Mouse (Mus musculus) MN1 (cell line): ENCODE results near the gene Ankrd45.
"Not testable (repeated sequence)": the region's sequence is repeated elsewhere in the genome, so short reads cannot be mapped to it uniquely, and the experiment has no call there.

ENCODE experiments used
- DNase-seq: peaks from one replicate; pipeline ENCODE4 v3.0.0-alpha.2; 2016; ENCODE audit warnings: low spot score

Ankrd45 gene

DNA sequence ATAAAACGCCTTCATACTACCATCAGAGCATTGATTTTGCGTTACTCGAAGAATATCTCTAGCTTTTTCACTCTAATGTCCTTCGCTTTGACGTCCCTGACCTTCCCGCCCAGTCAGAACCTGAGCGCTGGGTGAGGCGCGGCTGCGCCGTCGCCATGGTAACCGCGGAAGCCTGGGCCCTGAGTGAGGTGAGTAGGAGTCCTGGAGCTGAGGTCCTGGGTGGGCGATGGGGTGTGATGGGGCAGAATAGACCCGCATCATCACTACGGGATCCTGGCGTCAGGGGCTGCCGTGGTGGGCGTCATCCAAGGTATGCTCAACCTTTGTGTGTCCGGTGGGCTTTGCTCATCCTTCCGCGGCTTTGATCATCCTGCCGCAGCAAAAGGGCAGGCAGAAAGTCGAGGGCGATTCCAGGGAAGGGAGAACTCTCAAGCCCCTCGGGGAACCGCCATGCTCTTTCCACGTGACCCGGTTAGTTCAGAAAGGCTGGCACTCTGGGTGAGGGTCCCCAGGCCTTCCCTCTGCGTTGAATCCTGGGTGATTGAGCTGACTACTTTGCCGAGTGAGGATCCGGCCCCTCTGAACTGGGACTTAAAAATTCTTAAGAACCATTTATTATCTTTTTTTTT is at the start of gene Ankrd45:
Gene Ankrd45 (plus strand): TSS at position 161 of the 629 bp plus-strand sequence.
- DNase-seq = peak; percentile 88

DNA sequence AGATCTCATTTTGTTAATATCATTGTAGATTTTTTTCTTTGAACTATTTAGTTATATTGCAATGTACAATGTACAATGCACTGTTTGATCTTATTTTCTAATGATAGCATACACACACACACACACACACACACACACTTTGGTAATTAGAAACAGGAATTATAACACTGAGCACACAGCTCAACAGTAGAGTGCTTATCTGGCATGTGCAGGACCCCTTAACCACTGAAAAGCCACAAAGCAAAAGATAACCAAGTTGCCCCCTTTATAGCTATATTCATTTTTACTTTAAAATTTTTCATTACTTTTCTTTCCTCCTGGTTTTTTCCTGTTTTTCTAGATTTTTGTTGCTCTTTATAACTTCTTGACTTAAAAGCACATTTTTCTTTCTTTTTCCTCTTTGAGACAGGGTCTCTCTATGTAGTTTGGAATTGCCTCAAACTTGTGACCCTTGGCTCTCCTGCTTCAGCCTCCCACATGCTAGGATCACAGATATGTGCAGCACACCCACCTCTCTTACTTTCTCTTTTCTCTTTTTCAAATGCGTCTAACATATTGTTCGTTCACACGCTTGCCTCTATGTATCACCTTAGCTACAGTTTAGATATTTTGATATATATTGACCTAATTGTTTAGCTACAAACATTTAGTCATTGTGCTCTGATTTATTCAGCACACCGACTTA is 42.6 kb upstream of the Ankrd45 start:
- no peak for DNase-seq

DNA sequence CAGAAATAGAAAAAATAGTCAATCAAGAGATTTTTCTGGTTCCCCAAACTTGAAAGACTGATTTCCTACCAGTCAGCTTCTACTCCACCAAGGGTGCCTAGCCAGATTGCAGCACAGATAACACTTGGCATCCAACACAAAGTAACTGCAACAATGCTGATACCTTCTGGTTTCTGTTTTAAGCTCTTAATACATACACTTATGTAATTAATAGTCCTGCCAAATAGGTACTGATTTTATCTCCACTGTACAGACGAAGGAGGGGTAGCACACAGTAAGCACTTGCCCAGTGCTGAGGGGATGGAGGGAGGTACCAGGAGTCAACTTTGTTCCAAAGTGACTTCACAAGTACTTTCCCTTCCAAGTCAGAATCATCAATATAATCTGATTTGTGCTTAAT is 38.6 kb upstream of the Ankrd45 start:
- no peak for DNase-seq

DNA sequence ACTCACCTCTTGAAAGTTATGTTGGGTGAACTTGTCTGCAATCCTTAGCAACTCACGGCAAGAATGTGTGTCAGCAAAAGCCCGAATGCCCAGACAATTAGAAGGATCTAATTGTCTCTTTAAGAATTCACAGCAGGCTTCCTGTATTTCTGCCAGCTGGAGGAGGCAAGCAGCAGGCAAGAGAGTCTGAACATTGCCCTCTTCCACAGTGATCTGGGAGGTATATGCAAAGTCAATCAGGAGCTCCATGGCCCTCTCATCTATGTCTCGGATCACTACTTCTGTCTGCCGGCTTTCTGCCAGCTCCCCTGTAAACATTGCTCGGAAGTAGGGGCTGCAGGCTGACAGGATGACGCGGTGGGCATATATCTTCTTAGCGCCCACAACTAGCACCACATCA is 33.3 kb upstream of the Ankrd45 start:
- DNase-seq = no peak

DNA sequence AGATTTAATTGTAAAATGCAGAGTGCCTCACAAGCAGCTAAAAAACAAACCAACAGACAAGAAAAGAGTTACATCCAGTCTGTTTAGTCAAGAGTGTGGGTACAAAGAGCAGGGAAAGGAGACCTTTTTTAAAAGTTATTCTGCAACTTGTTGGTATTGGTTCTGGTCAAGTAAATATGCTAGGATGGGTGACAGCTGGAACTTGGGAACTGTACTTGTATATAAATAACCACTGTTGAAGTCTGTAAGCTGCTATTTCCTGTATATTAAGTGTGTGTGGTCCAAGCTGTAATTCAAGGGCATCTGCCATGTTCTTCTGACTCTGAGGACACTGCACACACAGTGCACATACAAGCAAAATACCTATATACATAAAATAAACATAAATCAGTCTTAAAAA is 27.9 kb upstream of the Ankrd45 start:
- no peak for DNase-seq

DNA sequence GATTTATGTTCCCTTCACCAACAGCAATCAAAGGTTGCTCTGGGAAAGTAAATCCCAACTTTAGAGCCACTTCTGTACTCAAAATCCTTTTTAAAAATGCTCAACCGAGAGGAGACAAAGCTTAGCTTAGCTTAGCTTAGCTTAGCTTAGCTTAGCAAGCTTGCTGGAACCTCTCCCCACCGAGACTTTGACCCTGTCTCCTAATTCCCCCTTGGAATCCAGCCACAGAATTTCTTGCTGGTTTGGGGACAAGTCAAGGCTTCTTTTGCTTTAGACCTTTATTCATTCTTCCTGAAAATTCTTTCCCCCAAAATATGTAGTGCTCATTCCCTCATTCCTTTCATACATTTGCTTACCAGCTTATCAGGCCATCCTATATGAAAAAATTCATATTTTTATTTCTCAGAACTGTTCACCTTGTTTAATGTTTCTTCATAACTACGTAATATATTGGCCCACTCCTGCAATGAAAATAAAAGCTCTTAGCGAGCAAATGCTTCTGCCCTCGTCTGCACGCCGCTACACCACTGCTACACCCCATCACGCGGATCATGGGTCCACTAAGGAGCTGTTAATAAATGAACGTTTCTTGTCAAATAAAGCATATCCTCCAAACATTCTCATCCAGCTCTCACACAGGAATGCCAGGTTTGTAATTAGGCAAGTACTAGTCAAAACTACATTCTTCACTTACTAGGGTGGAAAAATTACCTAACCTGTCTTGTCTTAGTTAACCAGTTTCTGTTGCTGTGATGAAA is 19.7 kb upstream of the Ankrd45 start:
- no peak for DNase-seq

DNA sequence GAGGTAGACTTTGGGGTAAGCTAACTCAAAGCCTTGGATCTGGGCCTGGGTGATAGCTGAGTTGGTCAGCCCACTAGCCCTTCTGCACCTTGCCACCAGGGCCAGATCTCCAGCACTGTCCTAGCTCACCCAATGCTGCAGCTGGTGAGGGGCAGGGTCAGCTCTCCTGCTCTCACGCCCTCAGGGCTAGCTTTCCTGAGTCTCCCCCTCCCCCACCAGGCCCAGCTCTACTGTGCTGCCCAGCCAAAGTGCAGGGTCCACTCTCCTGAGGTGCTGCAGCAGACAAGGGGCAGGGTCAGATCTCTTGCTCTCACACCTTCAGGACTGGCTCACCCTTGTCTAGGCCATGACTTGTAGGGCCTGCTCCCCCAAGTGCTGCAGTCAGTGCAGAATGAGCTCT is 16.0 kb upstream of the Ankrd45 start:
- DNase-seq = no peak

DNA sequence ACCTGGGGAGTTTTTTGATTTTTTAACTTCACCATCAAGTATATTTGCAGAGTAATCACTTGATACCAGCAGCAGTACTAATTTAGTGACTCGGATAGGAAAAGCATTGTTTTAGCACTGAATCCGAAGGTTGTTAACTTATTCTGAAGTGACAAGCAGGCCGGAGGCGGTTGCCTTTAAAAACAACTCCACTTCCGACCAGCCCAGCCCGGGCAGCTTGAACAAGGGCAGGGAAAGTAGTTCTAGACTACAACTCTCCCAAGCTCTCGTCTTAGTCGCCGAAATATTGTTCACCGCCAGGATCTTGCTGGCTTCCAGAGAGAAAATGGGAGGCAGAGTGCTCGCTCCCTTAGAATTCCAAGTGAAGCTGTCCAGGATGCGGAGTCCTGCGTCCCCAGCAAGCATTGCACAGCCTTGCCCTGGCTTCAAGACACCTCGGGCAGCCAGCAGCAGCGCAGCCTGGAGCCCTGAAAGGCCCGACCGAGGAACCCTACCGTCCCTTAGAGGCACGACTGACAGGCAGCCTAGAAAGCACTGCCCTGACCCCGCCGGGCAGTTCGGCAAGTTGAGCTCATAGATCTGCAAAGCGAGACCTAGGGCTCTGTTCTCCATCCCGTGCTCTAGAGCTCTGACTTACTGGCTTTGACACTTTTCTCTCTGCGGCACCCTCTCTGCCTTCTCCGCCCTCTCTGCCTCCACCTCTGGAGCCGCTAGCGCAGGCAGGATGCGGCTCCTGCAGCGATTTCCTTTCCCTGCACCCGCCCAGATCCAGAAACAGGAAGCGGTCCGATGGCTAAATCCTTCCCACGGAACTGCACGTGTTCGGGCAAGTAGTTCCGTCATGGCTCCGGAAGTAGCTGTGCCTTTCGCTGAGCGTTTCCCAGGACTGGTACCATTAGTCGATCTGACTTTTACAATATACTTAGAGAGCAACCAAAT is 11.5 kb upstream of the Ankrd45 start, which contains the start of gene Klhl20:
Gene Klhl20 (minus strand): TSS at position 786 of the 939 bp plus-strand sequence.
- DNase-seq = peak; percentile 98

DNA sequence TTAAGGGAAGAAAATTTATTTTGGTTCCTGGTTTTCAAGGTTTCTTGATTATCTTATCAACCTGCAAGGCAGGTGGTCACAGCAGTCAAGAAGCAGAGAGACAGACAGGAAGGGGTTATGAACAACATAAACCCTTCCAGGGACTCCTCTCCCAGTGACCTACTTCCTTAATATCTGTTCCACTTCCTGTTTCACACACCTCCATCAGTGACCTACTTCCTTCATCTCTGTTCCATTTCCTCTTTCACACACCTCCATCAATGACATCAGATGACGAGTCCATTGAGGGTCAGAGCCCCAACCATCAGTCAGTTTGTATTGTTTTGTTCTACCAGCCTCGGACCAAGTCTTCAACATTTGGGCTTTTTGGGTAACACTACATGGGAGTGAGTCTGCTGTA is 3.0 kb upstream of the Ankrd45 start:
- no peak for DNase-seq

DNA sequence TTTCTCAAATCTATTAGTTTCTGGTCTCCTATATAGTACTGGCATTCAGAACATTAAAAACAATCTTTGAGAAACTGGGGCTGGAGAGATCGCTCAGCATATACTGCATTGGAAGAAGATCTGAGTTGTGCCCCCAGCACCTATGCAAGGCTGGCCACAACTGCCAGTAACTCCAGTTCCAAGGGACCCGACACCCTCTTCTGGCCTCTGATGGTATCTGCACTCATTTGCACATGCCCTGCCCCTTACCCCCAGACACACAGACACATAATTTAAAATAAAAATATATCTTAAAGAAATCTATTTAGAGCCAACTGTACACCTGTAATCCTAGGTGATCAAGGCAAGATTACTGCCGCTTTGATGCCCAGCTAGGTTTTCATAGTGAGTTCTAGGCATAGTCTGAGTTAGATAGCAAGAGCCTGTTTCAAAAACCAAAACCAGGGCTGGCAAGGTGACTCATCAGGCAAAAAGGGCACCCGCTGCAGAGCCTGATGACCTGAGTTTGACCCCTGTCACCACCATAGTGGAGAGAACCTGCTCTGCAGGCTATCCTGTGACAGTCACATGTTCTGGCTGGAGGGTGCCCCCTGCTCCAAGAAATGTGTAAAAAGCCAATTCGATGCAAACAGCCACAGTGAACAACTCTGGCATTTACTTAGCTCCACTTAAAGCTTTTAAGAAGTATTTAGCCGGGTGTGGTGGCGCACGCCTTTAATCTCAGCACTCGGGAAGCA is 2.3 kb upstream of the Ankrd45 start:
- DNase-seq = no peak

DNA sequence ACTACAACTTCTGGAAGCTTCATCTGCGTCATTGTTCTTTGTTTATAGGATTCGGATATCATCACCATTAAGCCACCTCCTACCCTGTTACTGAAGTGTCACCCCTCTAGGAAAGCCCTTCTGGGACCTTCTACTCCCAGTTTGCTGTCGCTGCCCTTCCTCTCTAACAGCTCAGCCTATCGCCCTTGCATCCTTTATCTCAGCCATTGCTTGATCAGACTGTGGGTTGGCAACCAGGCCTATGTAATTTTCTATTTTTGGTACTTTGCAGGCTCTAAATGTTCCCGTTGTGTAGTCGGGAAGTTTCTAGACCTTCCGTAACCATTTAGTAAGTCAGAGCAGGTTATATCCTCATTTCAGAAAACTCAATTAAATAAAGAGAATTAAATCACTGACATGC is 725 bp downstream of the Ankrd45 start:
- DNase-seq = peak; percentile 33

DNA sequence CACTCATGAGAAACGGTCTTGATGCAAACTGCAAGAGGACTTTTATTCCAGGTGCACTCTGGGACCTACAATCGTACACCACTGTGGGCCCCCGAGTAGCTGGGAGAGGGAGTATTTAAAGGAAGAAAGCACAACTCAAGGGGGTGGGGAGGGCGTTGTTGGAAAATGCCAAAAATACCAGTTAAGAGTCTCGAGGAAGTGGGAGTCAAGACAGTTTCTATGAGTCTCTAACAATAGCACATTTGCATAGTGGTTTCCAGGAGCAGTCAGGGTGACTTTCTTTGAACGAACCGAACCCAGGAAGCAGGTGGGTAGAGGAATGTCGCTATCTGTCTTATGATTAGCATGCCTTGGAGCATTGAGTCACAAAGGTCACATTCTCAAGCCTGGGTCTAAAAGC is 3.1 kb downstream of the Ankrd45 start:
- DNase-seq = not testable (repeated sequence)

DNA sequence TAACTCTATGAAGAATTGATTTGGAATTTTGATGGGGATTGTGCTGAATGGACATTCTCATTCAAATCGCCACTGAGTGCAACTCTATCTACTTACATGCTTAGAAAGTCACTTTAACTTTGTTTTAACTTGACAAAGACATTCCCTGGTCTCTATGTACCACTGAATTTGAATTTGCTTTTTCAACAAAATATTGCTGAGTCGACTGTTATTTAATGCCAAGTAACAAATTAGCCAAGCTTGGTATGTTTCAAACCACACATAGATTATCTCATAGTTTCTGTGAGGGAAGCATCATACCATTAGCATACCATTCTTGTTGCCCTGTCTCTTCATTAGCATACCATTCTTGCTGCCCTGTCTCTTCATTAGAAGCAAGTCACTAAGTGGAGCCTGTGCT is 5.4 kb downstream of the Ankrd45 start:
- no peak for DNase-seq

DNA sequence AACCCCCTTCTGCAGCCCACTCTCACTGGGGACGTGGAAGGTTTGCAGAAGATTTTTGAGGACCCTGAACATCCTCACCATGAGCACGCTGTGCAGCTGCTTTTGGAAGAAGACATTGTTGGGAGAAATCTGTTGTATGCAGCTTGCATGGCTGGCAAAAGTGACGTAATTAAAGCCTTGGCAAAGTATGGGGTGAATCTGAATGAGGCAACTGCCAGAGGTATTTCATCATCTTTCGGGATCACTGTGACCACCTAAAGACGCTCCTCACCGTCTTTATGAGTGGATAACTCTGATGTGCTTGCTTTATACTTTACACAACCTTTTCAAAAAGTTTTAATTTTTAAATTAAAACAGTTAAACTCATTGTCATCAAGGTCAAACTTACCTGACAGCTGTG is 8.6 kb downstream of the Ankrd45 start:
- peak; percentile 54 for DNase-seq

DNA sequence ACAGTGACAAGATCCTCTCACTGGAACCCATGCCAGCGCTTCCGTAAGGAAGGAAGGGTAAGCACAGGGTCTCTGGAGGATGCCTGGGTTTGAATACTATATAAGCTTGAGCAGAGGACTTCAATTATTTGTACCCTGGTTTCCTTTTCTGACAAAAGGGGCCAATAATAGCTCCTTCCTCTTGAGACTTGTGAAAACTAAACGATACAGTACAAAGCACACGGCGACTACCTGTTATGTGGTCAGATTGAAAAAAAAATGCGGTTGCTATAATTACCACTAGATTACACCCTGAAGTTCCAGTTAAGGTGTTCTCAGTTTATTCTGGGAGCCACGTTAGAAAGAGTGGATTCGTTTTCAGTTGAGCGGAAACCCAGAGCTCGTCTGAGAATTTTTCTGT is 14.1 kb downstream of the Ankrd45 start:
- no peak for DNase-seq

DNA sequence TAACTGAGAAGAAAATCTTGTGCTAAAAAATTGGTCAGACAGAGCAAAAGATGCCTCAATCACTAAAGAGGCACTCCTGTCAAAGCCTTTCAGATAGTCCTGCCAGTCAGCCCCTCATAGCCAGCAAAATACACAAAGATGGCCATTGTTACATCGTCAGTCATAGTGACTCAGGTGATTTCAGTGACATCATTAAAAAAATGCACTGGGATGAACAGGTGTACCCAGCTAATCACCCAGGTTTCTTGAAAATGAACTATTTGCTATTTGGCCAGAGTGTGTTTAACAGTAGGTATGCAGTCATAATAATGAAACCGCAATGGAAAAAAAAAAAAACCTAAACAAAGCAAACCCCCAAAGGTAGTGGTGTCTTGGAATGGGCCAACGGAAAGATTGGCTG is 16.7 kb downstream of the Ankrd45 start, which contains the start of gene Tex50:
Gene Tex50 (minus strand): TSS at position 101 of the 400 bp plus-strand sequence.
- DNase-seq = no peak

DNA sequence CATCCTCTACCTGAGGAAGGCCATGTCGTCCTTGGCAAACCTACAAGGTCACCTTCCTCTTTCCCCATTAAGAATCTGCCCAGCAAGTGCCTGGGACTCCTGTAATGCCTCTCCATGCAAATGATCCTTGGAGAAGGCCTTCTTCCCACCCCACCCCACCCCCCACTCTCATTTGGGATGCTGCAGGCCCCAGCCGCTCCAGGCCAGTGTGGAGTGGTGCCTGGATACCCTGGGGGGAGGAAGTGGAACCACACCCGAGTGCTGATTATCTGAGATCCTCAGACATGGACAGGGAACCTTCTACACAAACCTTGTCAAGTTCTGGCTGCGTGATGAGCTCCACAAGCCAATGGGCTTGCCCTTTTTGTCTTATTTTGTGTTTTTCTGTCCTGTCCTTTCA is 17.8 kb downstream of the Ankrd45 start:
- no peak for DNase-seq

DNA sequence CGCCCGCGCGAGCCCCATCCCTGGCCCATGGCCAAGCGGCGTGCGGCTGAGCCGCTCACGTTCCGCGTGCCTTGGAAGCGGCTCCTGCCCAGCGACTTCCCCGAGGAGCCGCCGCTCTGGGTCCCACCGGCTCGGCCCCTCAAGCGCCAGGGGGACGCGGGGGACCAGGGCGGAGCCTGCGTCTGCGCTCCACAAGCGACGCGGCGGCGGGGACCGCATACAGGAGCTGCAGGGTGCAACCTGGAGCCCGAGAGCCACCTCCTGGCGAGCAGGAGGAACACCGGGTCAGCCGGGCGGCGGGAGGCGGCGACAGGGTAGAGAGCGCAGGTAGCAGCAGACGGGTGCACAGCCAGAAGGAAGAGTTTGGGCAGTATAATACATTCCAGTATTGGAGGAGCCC is 28.2 kb downstream of the Ankrd45 start:
- peak; percentile 66 for DNase-seq

DNA sequence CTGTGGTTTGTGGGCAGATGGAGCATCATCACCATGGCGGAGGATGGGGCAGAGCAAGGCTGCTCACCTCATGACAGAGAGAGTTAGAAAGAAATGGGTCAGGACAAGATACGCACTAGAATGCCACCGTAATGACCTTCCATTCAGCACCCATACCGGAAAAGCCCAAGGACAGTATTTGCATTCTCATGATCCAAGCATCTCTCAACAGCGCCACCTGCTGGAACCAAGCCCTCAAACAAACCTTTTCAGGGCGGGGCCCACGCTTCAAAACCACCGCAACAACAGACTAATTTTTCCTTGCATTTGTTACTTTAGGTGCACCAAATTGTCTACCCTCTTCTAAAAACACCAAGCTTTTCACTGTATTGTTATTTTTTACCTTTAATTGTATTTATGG is 38.2 kb downstream of the Ankrd45 start:
- DNase-seq = peak; percentile 58

DNA sequence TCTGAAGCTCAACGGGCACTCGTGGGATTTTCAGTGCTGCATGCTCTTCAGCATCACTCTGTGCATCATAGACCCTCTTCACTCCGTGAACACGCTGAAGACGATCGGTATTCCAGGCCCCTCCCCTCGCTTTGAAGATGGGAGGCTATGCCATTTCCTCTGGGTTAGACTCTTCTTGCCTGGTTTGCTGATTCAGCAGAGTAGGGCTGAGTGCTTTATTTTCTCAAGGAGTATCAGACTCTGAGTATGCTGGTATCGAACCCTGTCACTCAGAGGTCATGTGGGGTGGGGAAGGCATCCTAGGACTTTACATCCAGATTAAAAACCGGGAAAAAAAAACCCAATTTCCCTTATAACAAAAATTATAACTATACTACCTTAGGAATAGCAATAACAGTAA is 39.9 kb downstream of the Ankrd45 start:
- no peak for DNase-seq

DNA sequence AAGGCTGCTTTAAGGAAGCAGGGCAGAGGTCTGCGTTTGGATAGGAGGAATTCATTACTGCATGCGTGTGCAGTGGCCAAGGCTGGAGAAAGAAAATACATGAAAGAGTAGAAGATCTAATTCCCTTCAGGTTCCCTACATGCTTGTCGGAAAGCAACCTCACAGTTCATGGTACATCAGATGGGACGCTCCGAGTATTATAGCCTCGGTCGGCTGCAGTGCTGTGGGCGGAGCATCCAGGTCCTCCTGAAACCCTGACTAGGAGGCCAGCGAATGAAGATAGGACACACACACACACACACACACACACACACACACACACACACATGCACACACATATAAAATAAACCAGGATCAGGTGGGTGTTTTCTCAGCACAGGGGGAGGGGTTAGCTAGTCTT is 41.2 kb downstream of the Ankrd45 start:
- DNase-seq = peak; percentile 19
